Mouse (Mus musculus) C2C12 (cell line): ENCODE data around the gene Zfp609.

ENCODE experiments used
- CEBPB ChIP-seq: IDR thresholded peaks from one replicate; pipeline ENCODE4 v1.6.1; 2011; ENCODE audit warnings: low read depth, mild to moderate bottlenecking, control low read depth, moderate library complexity
- CTCF ChIP-seq: IDR thresholded peaks from one replicate; pipeline ENCODE4 v1.5.1; 2011; ENCODE audit not compliant: control insufficient read depth, insufficient read depth, insufficient read length
- MAX ChIP-seq: IDR thresholded peaks from one replicate; pipeline ENCODE4 v1.6.1; 2011; ENCODE audit warnings: mild to moderate bottlenecking, control low read depth
- MYOG ChIP-seq: IDR thresholded peaks from one replicate; pipeline ENCODE4 v1.6.1; 2011; ENCODE audit not compliant: control insufficient read depth, insufficient read length; ENCODE audit errors: extremely low read depth
- USF1 ChIP-seq: IDR thresholded peaks from one replicate; pipeline ENCODE4 v1.6.1; 2011; ENCODE audit warnings: low read depth, mild to moderate bottlenecking, control low read depth, moderate library complexity

DNA sequence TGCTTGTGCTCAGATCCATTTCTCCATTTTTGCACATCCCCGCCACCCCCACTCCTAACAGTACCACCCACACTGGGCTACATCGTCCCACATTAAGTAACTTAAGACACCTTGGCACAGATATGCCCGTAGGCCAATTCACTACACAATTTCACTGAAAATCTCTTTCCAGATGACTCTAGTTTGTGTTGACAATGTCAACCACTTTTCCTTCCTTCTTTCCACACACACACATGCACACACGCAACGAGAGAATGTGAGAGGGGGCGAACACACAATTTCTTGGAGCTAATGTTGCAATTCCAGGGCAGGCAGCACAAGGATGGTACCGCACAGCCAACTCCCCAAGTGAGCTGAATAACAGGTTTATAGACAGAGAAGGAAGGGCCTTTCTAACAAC, 75.5 kb downstream of the Zfp609 start:
- no peak for TF ChIP-seq CTCF
- TF ChIP-seq MYOG = no peak
- no peak for TF ChIP-seq USF1
- TF ChIP-seq MAX = no peak
- TF ChIP-seq CEBPB = no peak
